Mouse (Mus musculus) gastrocnemius, postnatal 14 days (tissue): Measurements from ENCODE around the gene Cacna2d2. TPM values are rescaled to one million over a fixed set of nuclear protein-coding genes. Genes with fewer than 3 reads are reported as not detected.
A peak's percentile ranks its signal among the peaks of the same experiment; 100 is the strongest.

Source experiments
- DNase-seq: peaks from one replicate; pipeline ENCODE4 v3.0.0; 2021; ENCODE audit warnings: mixed read lengths
- intact Hi-C: fragments of 180-260 bp; cut with DNase I; formaldehyde crosslinking; loops from one replicate; pipeline ENCODE4 v1.15.1; 2025; ENCODE audit warnings: low total_unique reads
- total RNA-seq, 2 experiments: library from RNA; stranded (reverse); gene quantifications; 2 replicates each; pipeline ENCODE4 v1.2.3; 2021

Gene Cacna2d2
- total RNA-seq, 2 experiments from 2014 or later: 0.78 to 1.0 TPM

DNA sequence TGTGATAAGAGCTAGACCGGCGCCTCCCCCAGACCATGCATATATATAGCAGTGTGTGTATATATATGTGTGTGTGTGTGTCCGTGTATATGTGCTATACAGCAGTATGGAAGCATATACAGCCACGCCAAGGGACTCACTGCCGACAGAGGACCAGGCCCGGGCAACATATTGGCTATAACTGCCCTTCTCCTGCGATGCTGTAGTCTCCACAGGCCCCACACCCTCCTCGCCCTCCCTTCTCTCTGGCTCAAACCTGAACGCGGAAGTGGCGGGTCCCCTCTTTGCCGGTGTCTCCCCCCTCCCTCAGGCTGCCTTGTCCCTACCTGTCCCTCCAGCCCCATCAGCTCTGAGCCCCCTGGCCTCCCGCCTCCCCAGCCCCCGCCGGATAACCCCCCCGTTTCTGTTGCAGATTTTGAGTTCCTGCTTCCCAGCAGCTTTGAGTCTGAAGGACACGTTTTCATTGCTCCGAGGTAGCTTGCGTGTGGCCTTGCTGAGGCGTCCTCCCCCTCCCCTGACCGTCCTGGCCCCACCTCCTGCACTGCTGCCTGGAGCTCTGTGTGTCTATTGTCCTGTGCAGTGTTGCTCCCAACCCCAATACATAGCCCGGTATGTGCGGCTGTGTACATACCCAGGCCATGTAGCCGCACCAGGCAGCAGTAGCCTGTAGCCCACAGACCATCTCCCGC is 122.4 kb downstream of the Cacna2d2 start:
- intact Hi-C loops: no loop called here
- DNase-seq: no peak

DNA sequence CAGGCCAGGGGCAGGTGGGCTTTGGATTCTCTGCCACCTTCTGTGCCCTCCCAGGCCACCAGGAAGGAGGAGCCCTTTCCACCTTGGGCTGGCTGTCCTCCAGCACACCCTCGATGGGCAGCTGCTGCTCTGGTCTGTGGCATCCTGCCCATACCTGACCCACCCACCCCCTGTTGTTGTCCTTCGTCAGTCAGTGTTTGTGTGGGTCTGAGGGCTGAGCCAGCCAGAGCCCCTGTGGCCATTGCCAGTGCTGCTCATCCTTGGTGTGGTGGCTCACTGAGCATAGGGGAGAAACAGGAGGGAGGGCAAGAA is 122.9 kb downstream of the Cacna2d2 start:
- DNase-seq: no peak
- intact Hi-C loops: no loop called here

DNA sequence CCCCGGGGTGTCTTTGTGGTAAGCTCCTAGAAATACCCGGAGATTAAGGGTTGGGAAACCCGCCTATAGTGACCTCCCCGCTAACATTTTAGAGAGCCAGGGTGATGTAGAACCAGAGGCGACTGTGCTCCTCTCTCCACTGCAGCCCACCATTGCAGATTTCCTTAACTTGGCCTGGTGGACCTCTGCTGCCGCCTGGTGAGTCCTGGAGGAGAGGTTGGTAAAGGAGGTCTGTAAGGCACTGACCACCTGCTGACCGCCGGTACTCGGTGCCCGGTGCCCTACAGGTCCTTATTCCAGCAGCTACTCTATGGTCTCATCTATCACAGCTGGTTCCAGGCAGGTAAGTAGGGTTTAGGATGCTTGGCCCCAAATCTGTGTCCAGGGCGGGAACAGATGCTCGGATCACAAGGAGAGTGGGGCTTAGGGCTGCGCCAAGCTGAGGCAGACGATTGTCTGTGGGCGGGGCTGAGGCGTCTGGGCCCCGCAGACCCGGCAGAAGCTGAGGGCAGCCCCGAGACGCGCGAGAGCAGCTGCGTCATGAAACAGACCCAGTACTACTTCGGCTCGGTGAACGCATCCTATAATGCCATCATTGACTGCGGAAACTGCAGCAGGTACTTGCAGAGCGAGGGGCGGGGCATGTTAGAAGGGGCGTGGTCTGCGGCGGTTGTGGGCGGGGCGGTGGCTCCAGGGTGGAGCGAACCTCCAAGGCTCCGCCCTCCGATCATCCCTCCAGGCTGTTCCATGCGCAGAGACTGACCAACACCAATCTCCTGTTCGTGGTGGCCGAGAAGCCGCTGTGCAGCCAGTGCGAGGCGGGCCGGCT is 127.0 kb downstream of the Cacna2d2 start:
- intact Hi-C loops: no loop called here
- peak; percentile 62 for DNase-seq

DNA sequence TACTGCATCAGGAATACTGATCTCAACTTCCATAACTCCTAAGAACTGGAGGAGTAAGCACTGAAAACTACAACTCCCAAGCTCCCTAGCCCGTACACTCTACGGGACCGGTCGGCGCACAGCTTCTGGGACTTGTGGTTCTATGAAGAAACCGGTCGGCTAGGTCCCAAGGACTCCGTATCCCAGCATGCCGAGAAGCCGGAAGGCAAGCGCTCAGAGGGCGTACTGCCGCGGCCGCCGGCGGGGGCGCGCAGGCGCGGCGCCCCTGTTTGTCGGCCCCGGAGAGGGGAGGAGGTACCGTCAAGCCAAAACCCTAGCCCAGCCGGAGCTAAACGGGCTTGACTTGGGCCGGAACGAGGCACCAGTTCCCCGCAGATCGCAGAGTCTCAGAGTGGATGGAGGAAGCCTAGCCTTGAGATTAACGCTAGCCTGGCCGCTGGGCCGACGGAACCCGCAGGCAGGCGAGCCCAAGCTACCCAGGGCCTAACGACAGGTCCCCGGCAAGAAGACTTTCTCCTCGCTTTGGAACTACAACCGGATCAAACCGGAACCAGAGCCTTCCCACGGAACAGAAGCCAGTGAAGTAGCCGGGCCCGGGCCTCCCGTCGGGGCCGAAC is 134.5 kb downstream of the Cacna2d2 start, which contains the start of gene Tmem115:
TSS of gene Tmem115 (plus strand) at position 155 of the 617 bp plus-strand sequence.
- intact Hi-C loops: no loop called here
- peak; percentile 93 for DNase-seq

DNA sequence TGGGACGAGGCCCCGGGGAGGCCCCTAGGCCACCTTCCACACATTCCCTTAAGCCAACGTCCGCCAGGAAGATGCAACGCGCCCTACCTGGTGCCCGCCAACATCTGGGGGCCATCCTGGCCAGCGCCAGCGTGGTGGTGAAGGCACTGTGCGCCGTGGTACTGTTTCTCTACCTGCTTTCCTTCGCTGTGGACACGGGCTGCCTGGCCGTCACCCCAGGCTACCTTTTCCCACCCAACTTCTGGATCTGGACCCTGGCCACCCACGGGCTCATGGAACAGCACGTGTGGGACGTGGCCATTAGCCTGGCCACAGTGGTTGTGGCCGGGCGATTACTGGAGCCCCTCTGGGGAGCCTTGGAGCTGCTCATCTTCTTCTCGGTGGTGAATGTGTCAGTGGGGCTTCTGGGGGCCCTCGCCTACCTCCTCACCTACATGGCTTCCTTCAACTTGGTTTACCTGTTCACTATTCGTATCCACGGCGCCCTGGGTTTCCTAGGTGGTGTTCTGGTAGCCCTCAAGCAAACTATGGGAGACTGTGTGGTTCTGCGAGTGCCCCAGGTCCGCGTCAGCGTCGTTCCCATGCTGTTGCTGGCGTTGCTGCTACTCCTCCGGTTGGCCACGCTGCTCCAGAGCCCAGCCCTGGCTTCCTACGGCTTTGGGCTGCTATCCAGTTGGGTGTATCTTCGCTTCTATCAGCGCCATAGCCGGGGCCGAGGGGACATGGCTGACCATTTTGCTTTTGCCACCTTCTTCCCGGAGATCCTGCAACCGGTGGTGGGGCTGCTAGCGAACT is 135.2 kb downstream of the Cacna2d2 start:
- DNase-seq: peak; percentile 64
- intact Hi-C loops: no loop called here

DNA sequence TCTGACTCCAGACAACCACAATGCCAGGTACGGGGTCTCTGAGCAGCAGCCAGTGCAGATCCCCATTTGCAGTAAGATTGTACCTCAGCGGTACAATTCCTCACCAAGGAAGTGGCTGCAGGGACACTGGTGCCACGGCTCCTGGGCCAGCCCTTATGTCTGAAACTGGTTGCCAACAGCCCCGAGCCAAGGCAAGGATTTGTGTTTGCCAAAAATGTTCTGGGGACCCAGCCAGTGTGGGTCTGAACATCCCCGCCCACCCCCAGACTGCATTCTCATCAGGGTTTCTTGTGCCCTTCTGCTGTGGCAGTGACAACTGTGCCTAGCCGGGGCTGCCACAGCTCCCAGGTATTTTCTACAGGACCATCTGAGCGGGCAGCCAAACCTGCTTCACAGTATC is 138.8 kb downstream of the Cacna2d2 start:
- no peak for DNase-seq
- intact Hi-C loops: no loop called here

DNA sequence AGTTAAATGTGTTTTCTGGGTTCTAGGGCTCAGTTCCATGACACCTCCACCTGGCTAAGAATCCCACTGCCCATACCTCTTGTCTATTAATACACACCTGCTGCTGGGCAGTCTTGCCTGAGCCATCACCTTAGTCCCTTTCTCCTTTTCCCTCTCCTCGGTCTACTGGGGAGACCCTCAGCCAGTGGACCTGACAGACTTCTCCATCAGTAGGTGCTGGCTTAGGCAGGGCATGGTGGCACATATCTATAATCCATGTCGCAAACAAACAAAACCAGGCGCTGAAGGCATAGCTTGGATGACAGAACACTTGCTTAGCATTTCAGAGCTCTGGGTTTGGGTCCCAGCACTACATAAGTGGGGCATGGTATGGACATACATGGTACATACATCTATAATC is 139.3 kb downstream of the Cacna2d2 start:
- DNase-seq: no peak
- intact Hi-C loops: no loop called here

DNA sequence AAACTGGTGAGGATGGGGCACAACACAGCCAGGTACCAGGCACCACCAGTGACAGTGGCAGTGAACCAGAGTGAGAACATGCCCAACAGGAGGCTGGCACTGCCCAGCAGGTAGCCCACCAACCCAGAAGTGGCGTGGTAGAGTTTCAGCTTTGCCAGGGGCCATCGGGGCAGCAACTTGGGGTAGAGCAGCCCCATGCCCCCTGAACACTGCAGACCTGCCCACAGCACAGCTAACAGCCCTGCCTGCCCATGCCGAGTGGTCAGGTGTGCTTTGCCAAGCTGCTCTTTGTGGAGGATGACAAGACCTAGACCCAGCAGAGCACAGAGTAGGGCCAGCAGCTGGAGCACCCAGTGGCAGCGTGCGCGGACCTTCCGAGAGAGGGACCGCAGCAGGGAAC is 140.5 kb downstream of the Cacna2d2 start:
- intact Hi-C loops: no loop called here

DNA sequence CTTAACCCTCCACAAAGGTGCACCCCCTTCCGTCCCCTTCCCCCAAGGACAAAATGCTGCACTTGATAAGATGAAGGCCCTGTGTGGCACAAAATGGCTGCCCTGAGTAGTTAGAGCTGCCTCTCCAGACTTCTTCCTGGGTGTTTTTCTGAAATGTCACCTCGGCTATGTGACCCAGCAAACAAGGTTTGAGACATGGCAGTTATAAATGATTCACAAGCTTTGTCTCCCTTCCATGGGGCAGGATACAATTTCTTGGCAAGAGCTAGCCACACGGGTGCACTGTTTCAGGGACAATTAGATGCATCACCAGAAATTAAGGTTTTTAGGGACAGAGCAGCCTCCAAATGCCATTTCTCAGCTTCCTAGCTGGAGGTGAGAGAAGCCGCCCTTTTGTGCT is 141.0 kb downstream of the Cacna2d2 start:
- intact Hi-C loops: no loop called here
- no peak for DNase-seq

More for the DNA sequence above, 140.5 kb downstream of the Cacna2d2 start:
- no peak for DNase-seq

DNA sequence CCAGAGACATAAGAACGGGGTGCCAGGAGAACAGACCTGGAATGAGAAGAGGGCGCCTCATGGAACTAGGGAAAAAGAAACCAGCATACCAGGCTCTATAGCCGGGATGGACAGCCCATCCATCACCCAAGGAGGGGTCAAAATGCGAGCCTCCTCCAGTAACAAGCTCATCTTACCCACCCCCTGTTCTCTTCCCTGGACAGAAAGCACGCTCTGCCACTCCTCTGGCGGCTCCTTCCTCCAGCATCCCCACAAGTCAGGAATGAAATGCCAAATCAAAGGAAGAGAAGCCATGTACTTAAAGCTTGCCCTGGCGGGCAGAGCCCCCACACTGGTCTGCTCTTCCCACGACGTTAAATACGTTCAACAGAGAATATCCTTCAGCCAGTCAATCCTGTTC is 141.6 kb downstream of the Cacna2d2 start:
- intact Hi-C loops: no loop called here
- DNase-seq: no peak

DNA sequence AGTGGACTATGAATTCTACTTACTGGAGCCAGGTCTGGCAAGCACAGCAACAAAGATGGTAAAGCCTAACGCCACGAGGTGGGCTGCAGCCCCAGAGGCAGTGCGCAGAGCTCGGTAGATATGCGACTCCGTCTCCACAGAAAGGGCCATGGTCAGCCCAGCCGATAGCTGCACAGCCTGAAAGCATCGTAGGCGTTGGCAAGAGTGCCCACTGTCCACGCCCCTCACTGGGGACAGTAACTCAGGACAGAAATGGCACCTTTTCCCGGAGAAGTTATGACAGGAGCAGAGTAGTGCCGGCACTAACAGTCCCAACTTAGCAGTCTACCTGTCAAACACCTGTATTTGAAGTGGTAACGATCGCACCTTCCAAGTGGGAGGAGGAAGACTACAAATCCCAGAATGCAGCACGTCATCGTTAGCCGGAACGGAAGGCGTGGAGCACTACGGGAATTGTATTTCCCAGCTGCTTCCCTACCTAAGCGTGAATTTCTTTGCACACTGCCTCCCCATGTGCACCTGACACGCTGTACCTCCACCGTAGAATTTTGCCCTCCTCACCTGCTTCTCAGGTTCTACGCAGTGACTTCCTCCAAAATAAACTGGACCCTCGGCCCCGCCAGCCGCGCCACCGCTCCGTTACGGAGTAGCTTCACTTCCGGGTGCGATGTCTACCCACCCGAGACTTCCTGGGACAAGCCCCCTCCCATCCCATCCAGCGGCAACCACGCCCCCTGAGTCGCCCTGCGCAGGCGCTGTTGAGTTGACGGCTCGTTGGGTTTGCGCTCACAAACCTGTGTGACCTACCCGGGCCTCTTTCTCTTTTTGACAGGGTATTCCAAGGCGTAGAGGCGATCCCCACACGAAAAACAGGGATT is 142.3 kb downstream of the Cacna2d2 start, which contains the start of the genes Cyb561d2 and Nprl2:
TSS of gene Cyb561d2 (minus strand) at position 720 of the 878 bp plus-strand sequence.
TSS of gene Nprl2 (plus strand) at position 753 of the 878 bp plus-strand sequence.
- intact Hi-C loops: no loop called here
- DNase-seq: peak; percentile 93

DNA sequence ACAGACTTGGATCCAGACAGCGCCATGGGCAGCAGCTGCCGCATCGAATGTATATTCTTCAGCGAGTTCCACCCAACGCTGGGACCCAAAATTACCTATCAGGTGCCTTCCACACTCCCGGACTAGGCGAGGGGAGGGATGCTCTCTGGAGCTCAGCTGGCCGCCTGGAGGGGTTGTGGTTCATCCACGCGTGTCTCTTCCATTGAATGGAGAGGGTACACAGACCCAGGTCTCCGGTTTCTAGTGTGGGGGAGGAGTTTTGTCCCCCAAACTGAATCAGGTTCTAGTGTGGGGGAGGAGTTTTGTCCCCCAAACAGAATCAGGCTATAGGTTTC is 142.9 kb downstream of the Cacna2d2 start:
- no peak for DNase-seq
- intact Hi-C loops: no loop called here

DNA sequence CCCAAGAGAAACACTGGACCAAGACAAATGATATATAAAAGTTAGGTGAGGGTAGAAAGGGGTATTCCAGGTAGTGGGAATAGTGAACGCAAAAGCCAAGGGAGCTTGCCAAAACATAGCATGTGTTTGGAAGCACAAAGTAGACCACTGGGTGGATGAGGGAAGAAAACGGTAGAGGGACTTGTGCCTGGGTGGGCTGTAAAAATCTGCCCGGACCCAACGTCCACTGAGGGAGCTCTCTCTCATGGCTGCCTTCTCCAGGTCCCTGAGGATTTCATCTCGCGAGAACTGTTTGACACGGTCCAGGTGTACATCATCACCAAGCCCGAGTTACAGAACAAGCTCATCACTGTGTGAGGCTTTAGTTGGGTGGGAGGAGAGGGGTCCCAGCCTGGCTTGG is 143.3 kb downstream of the Cacna2d2 start:
- no peak for DNase-seq
- intact Hi-C loops: no loop called here

DNA sequence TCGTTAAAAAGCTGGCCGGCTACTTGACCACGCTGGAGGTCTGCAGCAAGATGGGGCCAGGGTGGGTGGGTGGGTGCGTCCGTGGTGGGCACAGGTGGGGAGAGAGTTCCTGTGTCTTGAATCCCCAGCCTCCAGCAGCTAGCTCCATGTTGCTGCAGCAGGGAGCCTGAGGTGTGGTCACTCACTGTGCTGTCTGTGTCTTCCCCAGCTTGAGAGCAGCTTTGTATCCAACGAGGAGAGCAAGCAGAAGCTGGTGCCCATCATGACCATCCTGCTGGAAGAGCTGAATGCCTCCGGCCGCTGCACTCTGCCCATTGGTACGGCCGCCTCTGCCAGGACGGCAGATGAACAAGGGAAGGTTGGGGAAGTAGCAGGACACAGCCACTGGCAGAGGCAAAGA is 143.9 kb downstream of the Cacna2d2 start:
- no peak for DNase-seq
- intact Hi-C loops: no loop called here

DNA sequence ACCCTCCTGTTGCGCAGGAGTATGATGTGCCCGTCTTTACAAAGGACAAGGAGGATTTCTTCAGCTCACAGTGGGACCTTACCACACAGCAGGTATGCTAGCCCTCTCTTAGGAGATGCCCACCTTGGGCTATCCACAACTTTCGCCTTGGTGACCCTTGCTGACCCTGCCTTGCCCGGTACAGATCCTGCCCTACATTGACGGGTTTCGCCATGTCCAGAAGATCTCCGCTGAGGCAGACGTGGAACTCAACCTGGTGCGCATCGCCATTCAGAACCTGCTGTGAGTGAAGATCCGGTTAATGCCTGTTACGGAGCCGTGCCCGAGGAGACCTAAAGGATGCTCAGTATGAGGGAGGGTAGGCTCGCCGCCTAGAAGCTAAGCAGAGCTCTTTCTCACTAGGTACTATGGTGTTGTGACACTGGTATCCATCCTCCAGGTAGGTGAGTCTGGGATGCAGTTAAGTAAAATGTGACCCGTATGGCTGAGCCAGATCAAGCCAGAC is 144.8 kb downstream of the Cacna2d2 start:
- intact Hi-C loops: no loop called here

DNA sequence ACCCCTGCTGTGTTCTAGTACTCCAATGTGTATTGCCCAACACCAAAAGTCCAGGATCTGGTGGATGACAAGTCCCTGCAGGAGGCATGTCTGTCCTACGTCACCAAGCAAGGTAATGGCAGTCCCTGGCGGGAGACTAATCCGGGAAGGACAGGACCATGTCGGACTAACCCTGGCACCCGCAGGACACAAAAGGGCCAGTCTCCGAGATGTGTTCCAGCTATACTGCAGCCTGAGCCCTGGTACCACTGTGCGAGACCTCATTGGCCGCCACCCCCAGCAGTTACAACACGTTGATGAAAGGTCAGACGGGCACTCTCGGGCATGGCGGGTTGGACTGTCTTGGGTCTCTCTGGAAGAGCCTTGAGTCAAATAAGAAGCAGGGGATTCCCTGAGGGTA is 145.3 kb downstream of the Cacna2d2 start:
- intact Hi-C loops: no loop called here
- DNase-seq: no peak

More for the DNA sequence above, 144.8 kb downstream of the Cacna2d2 start:
- no peak for DNase-seq

DNA sequence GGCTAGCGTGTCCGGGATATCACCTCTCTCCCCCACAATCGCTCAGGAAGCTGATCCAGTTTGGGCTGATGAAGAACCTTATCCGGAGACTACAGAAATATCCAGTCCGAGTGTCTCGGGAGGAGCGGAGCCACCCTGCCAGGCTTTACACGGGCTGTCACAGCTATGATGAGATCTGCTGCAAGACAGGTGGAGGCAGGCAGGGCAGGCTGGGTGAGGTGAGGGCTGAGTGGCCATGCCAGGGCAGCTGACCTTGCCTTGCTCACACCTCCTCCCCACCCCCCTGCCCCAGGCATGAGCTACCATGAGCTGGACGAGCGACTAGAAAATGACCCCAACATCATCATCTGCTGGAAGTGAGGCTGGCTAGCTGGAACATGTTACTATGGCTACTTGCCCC is 145.8 kb downstream of the Cacna2d2 start:
- intact Hi-C loops: no loop called here
- no peak for DNase-seq

DNA sequence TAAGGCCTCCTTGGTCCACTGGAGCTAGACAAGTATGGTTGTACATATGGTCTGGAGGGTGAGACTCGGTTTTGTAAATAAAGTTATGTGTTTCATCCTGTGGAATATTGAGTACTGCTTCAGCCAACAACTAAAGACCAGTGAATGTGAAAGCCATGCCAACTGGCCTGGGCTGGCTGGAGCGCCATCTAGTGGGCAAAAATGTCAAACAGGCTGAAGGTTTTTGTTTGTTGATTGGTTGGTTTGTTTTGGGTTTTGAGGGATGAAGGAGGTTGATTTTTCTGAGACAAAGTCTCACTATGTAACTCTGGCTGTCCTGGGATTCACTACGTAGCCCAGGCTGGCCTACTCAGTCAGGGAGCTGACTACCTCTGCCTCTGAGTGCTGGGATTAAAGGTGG is 146.2 kb downstream of the Cacna2d2 start:
- peak; percentile 71 for DNase-seq
- intact Hi-C loops: no loop called here

DNA sequence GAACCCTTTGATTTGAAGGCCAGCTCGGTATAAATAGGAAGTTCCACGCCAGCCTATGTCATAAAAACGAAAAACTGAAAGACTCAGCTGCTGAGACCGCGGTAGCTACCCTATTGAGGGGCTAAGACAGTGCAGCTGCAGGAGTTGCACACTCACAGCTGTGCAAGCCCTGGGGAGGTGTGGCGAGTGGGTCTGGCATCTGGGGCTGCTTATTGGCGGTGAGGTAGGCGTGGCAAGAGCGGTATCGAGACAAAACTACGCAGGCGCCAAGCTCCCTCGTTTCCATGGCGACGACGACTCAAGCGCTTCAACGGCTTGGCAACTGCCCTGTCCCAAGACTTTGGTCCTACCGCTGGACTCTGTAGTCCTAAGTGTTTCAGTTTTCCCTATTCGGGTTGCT is 147.6 kb downstream of the Cacna2d2 start, which contains the start of gene Zmynd10:
TSS of gene Zmynd10 (plus strand) at position 273 of the 400 bp plus-strand sequence.
- DNase-seq: peak; percentile 89
- intact Hi-C loops: no loop called here
